21 mouse cellular contexts compared by ENCODE assay signal in genomic region chr17:26836786-26837545, GRCm38 (mm10). TPM values are rescaled to one million over a fixed set of nuclear protein-coding genes. Genes with fewer than 3 reads are reported as not detected.
A peak's percentile ranks its signal among the peaks of the same experiment; 100 is the strongest.
DNase-seq lines count a peak whose midpoint lies in the region; ATAC-seq and TF ChIP-seq lines count a peak whose summit lies in the region.
"Had no signal": no experiment of that assay in that cellular context is flagged by ENCODE, and none has a peak within 500 bp of the region (broad histone marks: within the 10 kb centered on the region; RNA-seq: fewer than 3 reads in every experiment).

No protein-coding gene starts in this region.

- H3K27me3 ChIP-seq in liver, adult 2 months (ENCODE audit: control insufficient read depth, insufficient read depth, low read length): peaks cover 35% of the 10 kb centered on the region
- peaks cover 98% of the 10 kb centered on the region for H3K27me3 ChIP-seq in liver, embryonic 12.5 days (replicated peaks)
- H3K27me3 ChIP-seq in limb, embryonic 10.5 days (ENCODE audit: low read depth, poor library complexity, severe bottlenecking): peaks cover 99% of the 10 kb centered on the region

- H3K36me3 ChIP-seq in liver, adult 2 months (ENCODE audit: control insufficient read depth, insufficient read depth, low read length): no peaks in the 10 kb centered on the region
- H3K36me3 ChIP-seq in liver, embryonic 12.5 days: no peaks in the 10 kb centered on the region
- no peaks in the 10 kb centered on the region for H3K36me3 ChIP-seq in limb, embryonic 10.5 days
- H3K36me3 ChIP-seq: embryonic facial prominence, embryonic 15.5 days; forebrain, embryonic 15.5 days had no signal

- ATAC-seq in liver, embryonic 12.5 days: no peak
- ATAC-seq: forebrain, embryonic 15.5 days; intestine, embryonic 16.5 days had no signal

- DNase-seq in embryo, embryonic 11 days: peak; percentile 33
- no peak for DNase-seq in embryo, embryonic 9.5 days (ENCODE audit: extremely low spot score)
- DNase-seq in liver, adult 2 months (ENCODE audit: extremely low read depth, low read depth, low spot score): peak; percentile 4
- peak; percentile 17 for DNase-seq in ZHBTc4 (ENCODE audit: low read depth, low spot score)
- DNase-seq in limb, embryonic 10.5 days (ENCODE audit: low spot score): peak; percentile 56
- DNase-seq in cerebellum, adult 18-20 months: no peak
- DNase-seq in frontal cortex, postnatal 36 days (ENCODE audit: low spot score in 2 of 2): no peak
- DNase-seq: adrenal gland, adult 2 months; cerebellum, postnatal 10 days; kidney, postnatal 14 days; thymus, postnatal 25 days had no signal

- no peaks in the 10 kb centered on the region for H3K9me3 ChIP-seq in liver, embryonic 12.5 days (replicated peaks)
- no peaks in the 10 kb centered on the region for H3K9me3 ChIP-seq in limb, embryonic 10.5 days (replicated peaks)
- H3K9me3 ChIP-seq: embryonic facial prominence, embryonic 15.5 days; forebrain, embryonic 15.5 days had no signal

- no peak for TF ChIP-seq POLR2A in liver, adult 2 months (IDR thresholded peaks at IDR 0.05; ENCODE audit: extremely low read depth, insufficient read depth, low read length)

- H3K4me2 ChIP-seq in liver, embryonic 12.5 days: no peak overlapping the region
- H3K4me2 ChIP-seq: embryonic facial prominence, embryonic 15.5 days; forebrain, embryonic 15.5 days had no signal

- WGBS in liver, adult 2 months: 9% methylated on average over 19 of the region's 19 CpGs
- 9% methylated on average over 19 of the region's 19 CpGs for WGBS in liver, embryonic 12.5 days (ENCODE audit: insufficient replicate concordance)
- WGBS in limb, embryonic 10.5 days: 3% methylated on average over 19 of the region's 19 CpGs

- no peak overlapping the region for H3K4me3 ChIP-seq in liver, adult 2 months (ENCODE audit: insufficient read depth, low read depth, low read length)
- no peak overlapping the region for H3K4me3 ChIP-seq in liver, embryonic 12.5 days
- H3K4me3 ChIP-seq in limb, embryonic 10.5 days: no peak overlapping the region
- H3K4me3 ChIP-seq: embryonic facial prominence, embryonic 15.5 days; forebrain, embryonic 15.5 days had no signal

- TF ChIP-seq CTCF in liver, adult 2 months (IDR thresholded peaks at IDR 0.05; ENCODE audit: low read depth, low read length): no peak

- H3K27ac ChIP-seq in liver, adult 2 months (replicated peaks; ENCODE audit: insufficient read depth, low read depth, low read length): no peak overlapping the region
- no peak overlapping the region for H3K27ac ChIP-seq in liver, embryonic 12.5 days
- H3K27ac ChIP-seq in limb, embryonic 10.5 days: no peak overlapping the region
- H3K27ac ChIP-seq: embryonic facial prominence, embryonic 15.5 days; forebrain, embryonic 15.5 days; macrophage had no signal

- H3K9ac ChIP-seq in liver, adult 2 months (ENCODE audit: low read depth, low read length): no peak overlapping the region; the same call in 1 of the 2 replicates
- no peak overlapping the region for H3K9ac ChIP-seq in liver, embryonic 12.5 days
- H3K9ac ChIP-seq: embryonic facial prominence, embryonic 15.5 days; forebrain, embryonic 15.5 days had no signal

- no peaks in the 10 kb centered on the region for H3K79me2 ChIP-seq in liver, adult 2 months (ENCODE audit: control insufficient read depth, insufficient read depth, low read length)

- no peaks in the 10 kb centered on the region for H3K4me1 ChIP-seq in liver, adult 2 months (ENCODE audit: control insufficient read depth, insufficient read depth, low read length)
- no peaks in the 10 kb centered on the region for H3K4me1 ChIP-seq in liver, embryonic 12.5 days
- H3K4me1 ChIP-seq in limb, embryonic 10.5 days: peaks cover 16% of the 10 kb centered on the region

RNA-seq across cellular contexts. Expression of gene Nkx2-5, which starts 7.8 kb away (rescaled TPM):
- total RNA-seq in liver, adult 2 months (2014; rRNA removed): not detected in 2 replicates
- polyA plus RNA-seq in liver, adult 2 months (2012; rRNA removed): not detected in 2 replicates
- polyA plus RNA-seq in liver, embryonic 12.5 days (2016; fragmentation: Nextera tagmentation; extraction: Ambion mirVana): 0.13 and 0.19 TPM in 2 replicates
- polyA plus RNA-seq in limb, embryonic 10.5 days (2016; fragmentation: Nextera tagmentation; extraction: Ambion mirVana): 0.10 and 0.14 TPM in 2 replicates
- total RNA-seq: adrenal gland, adult 2 months; gastrocnemius, adult 8-10 months; layer of hippocampus, postnatal 14 days; left cerebral cortex, postnatal 36 days; monocyte, adult 5-6 weeks had no signal
- polyA plus RNA-seq: forebrain, embryonic 15.5 days; liver, embryonic 16.5 days; macrophage had no signal

RNA-seq across cellular contexts. Expression of gene Bnip1, which starts 56.1 kb away (rescaled TPM):
- total RNA-seq in liver, adult 2 months (2014; rRNA removed): 22.8 and 25.2 TPM in 2 replicates
- 17.5 and 18.4 TPM in 2 replicates for polyA plus RNA-seq in liver, adult 2 months (2012; rRNA removed)
- 28.3 and 31.0 TPM in 2 replicates for polyA plus RNA-seq in liver, embryonic 12.5 days (2016; fragmentation: Nextera tagmentation; extraction: Ambion mirVana)
- polyA plus RNA-seq in limb, embryonic 10.5 days (2016; fragmentation: Nextera tagmentation; extraction: Ambion mirVana): 46.0 and 46.9 TPM in 2 replicates

Comparison
In these comparisons a context has a peak if more than half of its experiments do, and no peak if none do; other contexts are left out.
1. DNase-seq: peak in embryo, embryonic 11 days (single experiment), liver, adult 2 months (single experiment), ZHBTc4 (single experiment) and limb, embryonic 10.5 days (single experiment); none in embryo, embryonic 9.5 days (single experiment), cerebellum, adult 18-20 months (0 of 2) and frontal cortex, postnatal 36 days (0 of 2).